9 mouse cellular contexts compared by ENCODE assay signal in the genomic region with DNA sequence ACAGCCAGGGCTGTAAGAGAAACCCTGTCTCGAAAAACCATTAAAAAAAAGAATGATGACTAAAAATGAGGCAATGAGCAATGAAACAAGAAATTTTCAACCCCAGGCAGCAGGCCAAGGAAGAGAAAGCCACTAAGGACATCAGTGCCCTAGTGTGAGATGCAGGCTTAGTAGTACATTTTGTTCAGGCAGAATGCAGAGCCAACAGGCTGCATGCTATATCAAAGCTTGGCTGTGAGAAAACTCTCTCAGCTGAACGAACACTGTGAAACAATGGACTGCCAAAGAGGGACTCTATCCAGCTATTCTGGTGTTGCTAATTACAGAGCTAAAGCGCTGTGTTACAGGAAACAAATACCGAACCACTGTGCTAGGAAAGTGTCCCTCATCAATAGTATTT.
A peak's percentile ranks its signal among the peaks of the same experiment; 100 is the strongest.
DNase-seq lines count a peak whose midpoint lies in the region; ATAC-seq and TF ChIP-seq lines count a peak whose summit lies in the region.
"Had no signal": no experiment of that assay in that cellular context is flagged by ENCODE, and none has a peak within 500 bp of the region (broad histone marks: within the 10 kb centered on the region; RNA-seq: fewer than 3 reads in every experiment).

No protein-coding gene starts in this region.

- H3K4me1 ChIP-seq in kidney, adult 2 months (ENCODE audit: control insufficient read depth, insufficient read depth, low read length), result no peaks in the 10 kb centered on the region
- peaks cover 2% of the 10 kb centered on the region; the same call in 1 of the 2 replicates for H3K4me1 ChIP-seq in forebrain, embryonic 14.5 days (ENCODE audit: control insufficient read depth, insufficient read depth, low read length)
- H3K4me1 ChIP-seq in midbrain, embryonic 10.5 days, result peaks cover 4% of the 10 kb centered on the region; the same call in 1 of the 2 replicates

- no peak for TF ChIP-seq POLR2A in kidney, adult 2 months (IDR thresholded peaks at IDR 0.05; ENCODE audit: low read depth, low read length)

- H3K27me3 ChIP-seq in kidney, adult 2 months (replicated peaks; ENCODE audit: control insufficient read depth, insufficient read depth, low read length), result no peaks in the 10 kb centered on the region
- H3K27me3 ChIP-seq in forebrain, embryonic 14.5 days (replicated peaks; ENCODE audit: control insufficient read depth, insufficient read depth, low read length), result no peaks in the 10 kb centered on the region
- H3K27me3 ChIP-seq in midbrain, embryonic 10.5 days (ENCODE audit: low read depth, poor library complexity, severe bottlenecking), result no peaks in the 10 kb centered on the region

- TF ChIP-seq CTCF in kidney, adult 2 months (conservative IDR thresholded peaks at IDR 0.05; ENCODE audit: insufficient read depth, insufficient read length, low read depth, low read length), result no peak

- H3K27ac ChIP-seq in kidney, adult 2 months (ENCODE audit: insufficient read depth, low read depth, low read length), result no peak overlapping the region
- H3K27ac ChIP-seq in forebrain, embryonic 14.5 days (ENCODE audit: low read depth, low read length), result no peak overlapping the region
- H3K27ac ChIP-seq in midbrain, embryonic 10.5 days (replicated peaks), result no peak overlapping the region
- H3K27ac ChIP-seq: hindbrain, embryonic 14.5 days had no signal

- intact Hi-C loops in left cerebral cortex, postnatal 25 days (cut with DNase I), result loop anchor here (5.0 kb wide), 3 partner anchors 55 to 255 kb away; partner anchors contain the start of gene Slc2a13

- DNase-seq in kidney, postnatal 14 days, result peak; percentile 22
- DNase-seq in kidney, adult 2 months, result no peak
- peak; percentile 78 for DNase-seq in forebrain, embryonic 14.5 days (ENCODE audit: low spot score)
- peak; percentile 24 for DNase-seq in gastrocnemius, postnatal 10 days
- peak; percentile 35 to 63 for DNase-seq in left cerebral cortex, postnatal 25 days (ENCODE audit: low spot score in 2 of 2)
- no peak for DNase-seq in thymus, postnatal 0 days (ENCODE audit: low spot score)
- no peak for DNase-seq in midbrain, embryonic 10.5 days (ENCODE audit: low spot score)

- 77% methylated on average over 4 of the region's 4 CpGs for WGBS in kidney, adult 2 months
- 25% methylated on average over 4 of the region's 4 CpGs for WGBS in forebrain, embryonic 14.5 days
- 83% methylated on average over 4 of the region's 4 CpGs for WGBS in midbrain, embryonic 10.5 days

- ATAC-seq in forebrain, embryonic 14.5 days, result peak; percentile 57; the same call in 1 of the 2 replicates

- H3K9me3 ChIP-seq in forebrain, embryonic 14.5 days (replicated peaks; ENCODE audit: control insufficient read depth, low read length), result no peaks in the 10 kb centered on the region
- H3K9me3 ChIP-seq in midbrain, embryonic 10.5 days (replicated peaks), result no peaks in the 10 kb centered on the region

- no peak overlapping the region for H3K4me2 ChIP-seq in forebrain, embryonic 14.5 days (ENCODE audit: low read length)
- H3K4me2 ChIP-seq: hindbrain, embryonic 14.5 days had no signal

- H3K4me3 ChIP-seq in kidney, adult 2 months (ENCODE audit: insufficient read depth, low read depth, low read length), result no peak overlapping the region
- H3K4me3 ChIP-seq in forebrain, embryonic 14.5 days (ENCODE audit: low read depth, low read length), result no peak overlapping the region
- H3K4me3 ChIP-seq in midbrain, embryonic 10.5 days, result no peak overlapping the region
- H3K4me3 ChIP-seq: myocyte had no signal

- H3K36me3 ChIP-seq in kidney, adult 2 months (ENCODE audit: control insufficient read depth, insufficient read depth, low read length), result no peaks in the 10 kb centered on the region
- no peaks in the 10 kb centered on the region for H3K36me3 ChIP-seq in forebrain, embryonic 14.5 days (ENCODE audit: control insufficient read depth, insufficient read depth, low read length)
- no peaks in the 10 kb centered on the region for H3K36me3 ChIP-seq in midbrain, embryonic 10.5 days

- H3K9ac ChIP-seq in forebrain, embryonic 14.5 days (ENCODE audit: low read length), result no peak overlapping the region
- H3K9ac ChIP-seq: hindbrain, embryonic 14.5 days had no signal

Comparison
In these comparisons a context has a peak if more than half of its experiments do, and no peak if none do; other contexts are left out.
1. DNase-seq: peak in kidney, postnatal 14 days (single experiment), forebrain, embryonic 14.5 days (single experiment), gastrocnemius, postnatal 10 days (single experiment) and left cerebral cortex, postnatal 25 days (2 of 2); none in kidney, adult 2 months (single experiment), thymus, postnatal 0 days (single experiment) and midbrain, embryonic 10.5 days (single experiment).